Mouse (Mus musculus) midbrain, embryonic 13.5 days (tissue): ENCODE results near the gene Tnf. TPM values are rescaled to one million over a fixed set of nuclear protein-coding genes. Genes with fewer than 3 reads are reported as not detected.

ENCODE experiments used
- ATAC-seq: fragments of 200-750 bp; cut with Nextera tagmentation; 2 replicates; pipeline ENCODE4 v1.8.0; 2017; ENCODE audit warnings: mild to moderate bottlenecking, moderate TSS enrichment, moderate library complexity
- H3K27ac ChIP-seq: fragments of 300-500 bp; sonication (generic); 2 replicates; pipeline ENCODE4 v1.5.1; 2015; ENCODE audit warnings: inconsistent platforms, mild to moderate bottlenecking, moderate library complexity
- H3K27me3 ChIP-seq: fragments of 300-500 bp; sonication (generic); 2 replicates; pipeline ENCODE4 v1.6.1; 2015; ENCODE audit warnings: mild to moderate bottlenecking, inconsistent platforms
- H3K36me3 ChIP-seq: fragments of 300-500 bp; sonication (generic); 2 replicates; pipeline ENCODE4 v1.6.1; 2015; ENCODE audit warnings: mild to moderate bottlenecking, inconsistent platforms
- H3K4me1 ChIP-seq: fragments of 300-500 bp; sonication (generic); replicated peaks from 2 replicates; pipeline ENCODE4 v1.6.1; 2015; ENCODE audit warnings: inconsistent platforms
- H3K4me2 ChIP-seq: fragments of 300-500 bp; sonication (generic); replicated peaks from 2 replicates; pipeline ENCODE4 v1.6.1; 2015; ENCODE audit warnings: moderate library complexity, mild to moderate bottlenecking, inconsistent platforms
- H3K4me3 ChIP-seq: fragments of 300-500 bp; sonication (generic); replicated peaks from 2 replicates; pipeline ENCODE4 v1.5.1; 2015; ENCODE audit warnings: mild to moderate bottlenecking, inconsistent platforms
- H3K9ac ChIP-seq: fragments of 300-500 bp; sonication (generic); replicated peaks from 2 replicates; pipeline ENCODE4 v1.6.1; 2015; ENCODE audit warnings: mild to moderate bottlenecking, inconsistent platforms
- H3K9me3 ChIP-seq: fragments of 300-500 bp; sonication (generic); 2 replicates; pipeline ENCODE4 v1.6.1; 2016; ENCODE audit warnings: mild to moderate bottlenecking, inconsistent platforms
- WGBS: fragments of 180-500 bp; shearing (Covaris S2); methylation state at CpG from one replicate; pipeline ENCODE4 v1.1.7; 2015; 5-methylcytosine and 5-hydroxymethylcytosine counted together
- polyA plus RNA-seq: library from polyadenylated mRNA; unstranded; fragments of >200 nt; fragmentation: Nextera tagmentation; extraction: Ambion mirVana; gene quantifications from 2 replicates; pipeline ENCODE4 v1.2.1, GENCODE M21; 2015

Gene Tnf
- polyA plus RNA-seq, 1 experiment from 2014 or later, result not detected

- H3K9me3 ChIP-seq, result no peaks in the 10 kb centered on the region
- H3K36me3 ChIP-seq, result peaks cover 16% of the 10 kb centered on the region
- H3K27me3 ChIP-seq, result no peaks in the 10 kb centered on the region
- H3K4me2 ChIP-seq, result peak overlapping the region; percentile 91
- H3K9ac ChIP-seq, result peak overlapping the region; percentile 67
- peak; percentile 83 for ATAC-seq
- peak overlapping the region; percentile 99 for H3K4me3 ChIP-seq
- peak overlapping the region; percentile 97 for H3K27ac ChIP-seq
- 24% methylated on average over 12 of the region's 12 CpGs for WGBS
- peaks cover 35% of the 10 kb centered on the region for H3K4me1 ChIP-seq
Measured at GRCm38 (mm10) chr17:35165451-35166155, 36.2 kb downstream of the Tnf start.

DNA sequence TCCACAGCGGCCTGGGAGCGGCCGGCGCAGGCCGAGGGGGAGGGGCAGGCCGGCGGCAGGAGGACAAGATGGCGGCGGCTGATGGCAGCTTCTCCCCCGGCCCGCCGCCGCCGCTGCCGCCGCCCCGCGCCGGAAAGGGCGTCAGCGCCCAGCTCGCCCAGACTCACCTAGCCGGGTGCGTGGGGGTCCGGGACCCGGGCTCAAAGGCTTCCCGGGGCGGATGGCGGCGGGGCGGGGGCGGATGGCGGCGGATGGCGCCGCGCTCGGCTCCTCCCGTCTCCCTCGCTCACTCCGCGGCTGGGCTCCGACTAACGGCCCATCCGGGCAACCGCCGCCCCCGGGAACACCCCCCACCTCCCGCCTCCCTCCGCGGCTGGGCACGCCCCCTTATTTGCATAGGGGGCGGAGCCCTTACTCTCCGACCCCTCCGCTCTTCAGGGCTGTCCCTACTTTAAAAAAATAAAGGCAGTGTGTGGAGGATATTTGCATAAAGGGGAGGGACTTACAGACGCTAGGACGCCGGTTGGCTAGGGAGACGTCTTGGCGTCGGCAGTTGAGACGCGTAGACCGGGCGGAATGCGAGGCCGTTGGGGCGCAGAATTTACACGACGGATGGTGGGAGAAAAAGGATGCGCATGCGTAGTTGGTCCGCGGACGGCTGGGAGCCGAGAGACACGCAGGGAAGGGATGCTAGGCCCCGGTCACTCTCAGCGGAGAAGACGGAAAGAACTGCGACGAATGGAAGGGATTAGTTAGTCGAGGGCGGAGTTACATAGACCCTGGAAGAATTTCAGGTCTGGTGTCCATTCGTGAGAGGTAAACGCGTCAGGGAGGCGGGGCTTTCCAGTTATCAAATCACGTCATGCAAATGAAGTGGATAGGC, 37.0 kb downstream of the Tnf start, which contains the start of gene Prrc2a:
Prrc2a (minus strand) TSS at position 330 of the 883 bp plus-strand sequence.
- Histone ChIP-seq H3K4me2 (peak within 1 kb of the TSS; percentile 91), H3K27me3 (no peaks in the 10 kb centered on the region), H3K27ac (peak within 1 kb of the TSS; percentile 97), H3K9ac (peak within 1 kb of the TSS; percentile 100), H3K4me3 (peak within 1 kb of the TSS; percentile 99), H3K4me1 (peaks cover 35% of the 10 kb centered on the region), H3K36me3 (peaks cover 24% of the 10 kb centered on the region), H3K9me3 (no peaks in the 10 kb centered on the region)
- whole genome bisulfite sequencing, result under 1% methylated on average over 58 of the region's 89 CpGs
- peak; percentile 95 for ATAC-seq

GRCm38 (mm10) chr17:35164218-35164567, 37.6 kb downstream of the Tnf start:
- no peak for ATAC-seq
- WGBS, result under 1% methylated on average over 27 of the region's 28 CpGs
- H3K36me3 ChIP-seq, result peaks cover 30% of the 10 kb centered on the region
- H3K9ac ChIP-seq, result peak overlapping the region; percentile 100
- H3K4me2 ChIP-seq, result peak overlapping the region; percentile 91
- H3K27me3 ChIP-seq, result no peaks in the 10 kb centered on the region
- peak overlapping the region; percentile 99 for H3K4me3 ChIP-seq
- peaks cover 35% of the 10 kb centered on the region for H3K4me1 ChIP-seq
- no peaks in the 10 kb centered on the region for H3K9me3 ChIP-seq
- H3K27ac ChIP-seq, result peak overlapping the region; percentile 97

DNA sequence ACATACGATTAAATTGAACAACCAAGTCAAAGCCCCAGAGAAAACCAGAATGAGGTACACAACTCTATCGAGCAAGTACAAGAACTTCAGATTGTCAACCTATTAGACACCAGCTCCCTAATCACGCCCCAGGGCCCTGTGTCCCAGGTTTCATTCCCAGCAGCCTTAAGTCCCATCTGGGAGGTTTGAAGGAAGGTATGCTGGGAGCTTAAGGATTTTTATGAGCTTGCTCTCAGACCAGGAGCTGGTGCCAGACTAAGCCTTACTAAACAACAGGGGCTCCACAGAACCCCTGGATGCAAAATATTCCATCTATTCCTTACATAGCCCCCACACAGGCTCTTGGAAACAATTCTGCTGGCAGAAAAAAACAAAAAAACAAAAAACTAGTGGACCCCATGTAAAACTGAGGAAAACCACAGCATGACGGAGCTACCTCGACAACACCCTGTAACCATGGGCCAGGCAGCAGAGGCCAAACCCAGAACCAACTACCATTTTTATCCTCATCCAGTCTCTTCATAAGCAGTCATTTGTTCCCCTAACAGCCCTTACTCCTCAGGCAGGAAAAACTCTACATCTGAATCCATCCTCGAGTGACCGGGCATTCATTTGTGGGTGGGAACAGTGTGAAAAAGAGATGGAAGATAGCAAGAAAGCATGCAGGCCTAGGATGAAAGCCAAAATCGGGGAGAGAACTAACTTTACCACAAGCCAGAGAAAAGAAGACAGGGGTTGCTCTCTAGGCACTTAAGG, 38.3 kb downstream of the Tnf start:
- Histone ChIP-seq H3K4me3 (peak overlapping the region; percentile 99), H3K9me3 (no peaks in the 10 kb centered on the region), H3K36me3 (peaks cover 37% of the 10 kb centered on the region), H3K4me1 (peaks cover 35% of the 10 kb centered on the region), H3K9ac (peak overlapping the region; percentile 100), H3K27ac (peak overlapping the region; percentile 97), H3K4me2 (peak overlapping the region; percentile 91), H3K27me3 (no peaks in the 10 kb centered on the region)
- WGBS, result 10% methylated on average over 8 of the region's 8 CpGs
- no peak for ATAC-seq

- Histone ChIP-seq H3K36me3 (peaks cover 45% of the 10 kb centered on the region), H3K4me2 (peak overlapping the region; percentile 91), H3K27ac (peak overlapping the region; percentile 14), H3K4me3 (peak overlapping the region; percentile 99), H3K4me1 (peaks cover 35% of the 10 kb centered on the region), H3K27me3 (no peaks in the 10 kb centered on the region), H3K9ac (peak overlapping the region; percentile 100), H3K9me3 (no peaks in the 10 kb centered on the region)
- WGBS, result 51% methylated on average over 12 of the region's 12 CpGs
- no peak for ATAC-seq
Measured at GRCm38 (mm10) chr17:35162730-35163129, 39.1 kb downstream of the Tnf start.

DNA sequence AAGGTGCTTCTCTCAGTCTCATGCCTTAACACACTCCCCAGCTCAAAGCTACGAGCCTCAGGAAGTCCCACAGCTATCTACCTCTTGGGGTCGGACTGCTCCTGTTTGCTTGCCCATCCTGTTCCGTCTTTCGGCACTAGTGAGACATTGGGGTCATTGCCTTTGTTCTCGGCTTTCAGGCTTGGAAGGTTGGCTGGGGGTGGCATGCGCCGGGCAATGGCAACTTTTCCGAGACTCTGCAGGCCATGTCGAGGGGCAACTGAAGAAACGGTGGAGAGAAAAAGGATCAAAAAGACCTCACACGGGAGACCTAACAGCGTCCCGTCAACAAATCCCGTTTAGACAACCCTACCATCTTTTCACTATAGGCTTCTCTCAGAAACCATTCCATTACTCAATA, 39.7 kb downstream of the Tnf start:
- Histone ChIP-seq H3K9me3 (no peaks in the 10 kb centered on the region), H3K4me2 (peak overlapping the region; percentile 91), H3K27ac (no peak overlapping the region), H3K9ac (peak overlapping the region; percentile 100), H3K4me1 (peaks cover 35% of the 10 kb centered on the region), H3K4me3 (peak overlapping the region; percentile 99), H3K36me3 (peaks cover 51% of the 10 kb centered on the region), H3K27me3 (no peaks in the 10 kb centered on the region)
- 73% methylated on average over 14 of the region's 14 CpGs for WGBS
- no peak for ATAC-seq

DNA sequence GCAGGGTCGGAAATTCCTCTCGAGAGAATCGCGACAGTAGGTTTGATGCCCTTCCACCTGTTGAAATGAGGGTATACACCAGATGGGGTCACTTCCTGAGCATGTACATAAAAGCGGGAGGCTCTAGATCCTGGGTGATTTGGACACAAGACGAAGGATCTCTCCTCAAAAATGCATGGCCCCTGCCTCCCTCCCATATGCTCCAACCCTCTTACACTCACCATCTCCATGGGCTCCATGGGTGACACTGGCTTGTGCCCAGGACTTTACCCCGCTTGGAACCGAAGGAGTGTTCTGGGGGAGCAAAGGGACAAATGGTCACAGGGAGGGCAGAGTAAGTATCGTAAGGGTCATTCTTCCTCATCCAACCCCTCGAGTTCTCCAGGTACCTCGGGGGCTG, 40.4 kb downstream of the Tnf start:
- H3K27ac ChIP-seq, result no peak overlapping the region
- ATAC-seq, result no peak
- H3K9ac ChIP-seq, result 0 out of 2 replicates have a peak overlapping the region, but pooled peaks have one; percentile 100
- peaks cover 58% of the 10 kb centered on the region for H3K36me3 ChIP-seq
- no peaks in the 10 kb centered on the region for H3K9me3 ChIP-seq
- H3K4me3 ChIP-seq, result 0 out of 2 replicates have a peak overlapping the region, but pooled peaks have one; percentile 99
- peak overlapping the region; percentile 91; the same call in 1 of the 2 replicates for H3K4me2 ChIP-seq
- whole genome bisulfite sequencing, result 89% methylated on average over 11 of the region's 11 CpGs
- H3K27me3 ChIP-seq, result no peaks in the 10 kb centered on the region
- peaks cover 33% of the 10 kb centered on the region for H3K4me1 ChIP-seq

DNA sequence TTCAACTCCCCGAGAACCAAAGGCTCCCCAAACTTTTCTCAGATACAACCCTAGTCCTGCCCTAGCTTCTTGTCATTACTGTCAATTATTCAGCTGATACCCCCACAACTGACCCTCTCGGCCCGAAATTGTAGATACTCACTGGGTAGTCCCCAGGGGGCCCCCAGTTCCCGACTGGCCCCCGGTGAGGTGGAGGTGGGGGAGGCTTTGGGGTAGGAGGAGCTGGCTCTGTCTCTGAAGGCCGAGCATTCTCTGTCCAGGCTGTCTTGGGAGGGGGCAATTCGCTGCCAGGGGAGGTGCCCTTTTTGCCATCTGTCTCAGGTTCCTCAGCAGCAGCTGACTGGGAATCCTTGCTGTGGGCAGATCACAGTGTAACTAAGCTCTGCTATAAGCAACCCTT, 42.2 kb downstream of the Tnf start:
- Histone ChIP-seq H3K36me3 (peaks cover 76% of the 10 kb centered on the region), H3K9me3 (no peaks in the 10 kb centered on the region), H3K27me3 (no peaks in the 10 kb centered on the region), H3K4me3 (no peak overlapping the region), H3K27ac (no peak overlapping the region), H3K9ac (no peak overlapping the region), H3K4me2 (no peak overlapping the region), H3K4me1 (peaks cover 24% of the 10 kb centered on the region)
- 85% methylated on average over 7 of the region's 7 CpGs for WGBS
- ATAC-seq, result no peak

DNA sequence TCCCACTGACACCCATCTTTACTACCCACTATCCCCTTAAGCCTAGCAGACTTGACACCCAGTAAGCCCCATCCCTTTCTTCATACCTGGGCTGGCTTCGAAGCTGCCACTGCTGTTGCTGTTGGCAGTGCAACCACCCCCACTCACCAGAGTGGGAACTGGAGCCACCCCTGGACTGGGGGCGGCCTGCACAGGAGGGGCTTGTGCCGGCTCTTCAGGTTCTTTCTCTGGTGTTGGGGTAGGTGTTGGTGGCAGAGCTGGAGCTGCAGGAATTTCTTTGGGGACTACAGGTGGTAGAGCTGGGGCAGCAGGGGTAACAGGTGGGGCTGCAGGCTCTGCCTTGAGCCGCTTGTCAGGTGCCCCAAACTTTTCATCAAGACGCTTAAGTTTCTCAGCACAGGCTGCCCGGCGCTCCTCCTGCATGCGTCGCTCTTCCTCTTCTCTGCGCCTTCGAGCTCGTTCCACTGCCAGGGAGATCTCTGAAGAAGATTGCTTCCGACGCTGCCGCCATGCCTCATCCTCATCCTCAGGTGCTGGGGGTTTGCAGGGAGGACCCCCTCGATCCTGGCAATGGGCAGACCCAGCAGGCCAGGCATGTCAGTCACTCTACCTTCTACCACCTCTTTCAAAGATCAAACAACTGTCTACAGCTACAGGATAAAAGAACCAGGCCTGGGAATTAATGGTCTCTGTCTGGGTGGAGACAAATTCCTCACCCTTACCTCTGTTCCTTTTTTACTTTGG, 42.8 kb downstream of the Tnf start:
- 96% methylated on average over 16 of the region's 16 CpGs for WGBS
- H3K4me3 ChIP-seq, result no peak overlapping the region
- peaks cover 82% of the 10 kb centered on the region for H3K36me3 ChIP-seq
- ATAC-seq, result no peak
- H3K9me3 ChIP-seq, result no peaks in the 10 kb centered on the region
- H3K9ac ChIP-seq, result peak overlapping the region; percentile 42; the same call in 1 of the 2 replicates
- H3K4me2 ChIP-seq, result no peak overlapping the region
- H3K27me3 ChIP-seq, result no peaks in the 10 kb centered on the region
- no peak overlapping the region for H3K27ac ChIP-seq
- peaks cover 24% of the 10 kb centered on the region for H3K4me1 ChIP-seq

DNA sequence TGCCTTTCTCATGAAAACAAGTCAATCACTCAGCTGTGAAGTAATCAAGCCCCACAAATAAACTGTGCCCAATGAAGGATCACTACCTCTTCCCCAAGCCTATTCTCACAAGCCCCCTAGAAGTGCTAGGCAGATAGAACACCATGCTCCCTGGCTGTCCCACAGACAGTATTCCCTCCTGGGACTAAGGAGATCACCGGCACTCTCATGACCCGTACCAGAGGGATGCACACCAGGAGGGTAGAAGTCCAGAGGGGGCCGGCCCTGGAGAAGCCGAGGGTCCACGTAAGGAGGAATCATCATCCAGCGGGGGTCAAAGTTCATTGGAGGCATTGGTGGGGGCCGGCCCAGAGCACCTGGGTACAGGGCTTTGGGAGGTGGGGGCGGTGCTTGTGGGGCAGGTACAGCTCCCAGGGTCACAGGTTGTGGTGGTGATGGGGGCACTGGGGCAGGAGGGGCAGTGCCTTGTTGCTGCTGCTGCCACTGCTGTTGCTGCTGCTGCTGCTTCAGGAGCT, 44.1 kb downstream of the Tnf start:
- Histone ChIP-seq H3K9ac (no peak overlapping the region), H3K4me2 (no peak overlapping the region), H3K27me3 (no peaks in the 10 kb centered on the region), H3K4me1 (peaks cover 16% of the 10 kb centered on the region), H3K27ac (no peak overlapping the region), H3K9me3 (no peaks in the 10 kb centered on the region), H3K36me3 (peaks cover 95% of the 10 kb centered on the region), H3K4me3 (no peak overlapping the region)
- ATAC-seq, result no peak
- whole genome bisulfite sequencing, result 90% methylated on average over 8 of the region's 8 CpGs

- H3K4me1 ChIP-seq, result peaks cover 12% of the 10 kb centered on the region
- no peak for ATAC-seq
Measured at GRCm38 (mm10) chr17:35157254-35157653, 44.6 kb downstream of the Tnf start.

More at GRCm38 (mm10) chr17:35157254-35157653, 44.6 kb downstream of the Tnf start:
- no peaks in the 10 kb centered on the region for H3K9me3 ChIP-seq
- H3K27ac ChIP-seq, result no peak overlapping the region
- H3K36me3 ChIP-seq, result peaks cover 100% of the 10 kb centered on the region
- H3K9ac ChIP-seq, result no peak overlapping the region
- WGBS, result 96% methylated on average over 8 of the region's 8 CpGs
- H3K4me3 ChIP-seq, result no peak overlapping the region
- no peaks in the 10 kb centered on the region for H3K27me3 ChIP-seq
- H3K4me2 ChIP-seq, result no peak overlapping the region
